Mouse (Mus musculus) small intestine, adult 2 months (tissue): ENCODE results near the gene Pcsk1n. TPM values are rescaled to one million over a fixed set of nuclear protein-coding genes. Genes with fewer than 3 reads are reported as not detected.
"Not testable (repeated sequence)": the region's sequence is repeated elsewhere in the genome, so short reads cannot be mapped to it uniquely, and the experiment has no call there.

ENCODE experiments used
- H3K27ac ChIP-seq: fragments of 200-500 bp; 2 replicates; pipeline ENCODE4 v1.5.1; 2012; ENCODE audit warnings: low read depth, low read length, control low read depth, inconsistent platforms; ENCODE audit not compliant: insufficient read depth
- H3K27me3 ChIP-seq: fragments of 200-500 bp; 2 replicates; pipeline ENCODE4 v1.6.1; 2012; ENCODE audit warnings: mild to moderate bottlenecking, moderate library complexity, low read length, inconsistent platforms; ENCODE audit not compliant: control insufficient read depth, insufficient read depth
- H3K36me3 ChIP-seq: fragments of 200-500 bp; 2 replicates; pipeline ENCODE4 v1.6.1; 2012; ENCODE audit warnings: mild to moderate bottlenecking, low read length, control low read depth, inconsistent platforms; ENCODE audit not compliant: control insufficient read depth, insufficient read depth
- H3K4me1 ChIP-seq: fragments of 200-500 bp; 2 replicates; pipeline ENCODE4 v1.6.1; 2012; ENCODE audit warnings: low read length, inconsistent platforms, mixed read lengths; ENCODE audit not compliant: control insufficient read depth, insufficient read depth, insufficient read length
- H3K4me3 ChIP-seq: fragments of 200-500 bp; 2 replicates; pipeline ENCODE4 v1.5.1; 2012; ENCODE audit warnings: low read depth, mild to moderate bottlenecking, control low read depth, inconsistent platforms, low read length, moderate library complexity
- CTCF ChIP-seq: fragments of 200-500 bp; IDR thresholded peaks from 2 replicates; pipeline ENCODE4 v1.5.1; 2012; ENCODE audit warnings: low read depth, mild to moderate bottlenecking, control low read depth, inconsistent platforms, low read length, moderate library complexity, mixed read lengths; ENCODE audit not compliant: insufficient replicate concordance, insufficient read length; ENCODE audit errors: extremely low read depth
- POLR2A ChIP-seq: fragments of 200-500 bp; IDR thresholded peaks from 2 replicates; pipeline ENCODE4 v1.6.1; 2012; ENCODE audit warnings: low read depth, mild to moderate bottlenecking, control low read depth, inconsistent platforms, low read length, moderate library complexity
- WGBS: fragments of 180-500 bp; shearing (Covaris S2); methylation state at CpG from one replicate; pipeline ENCODE4 v1.1.7; 2018; 5-methylcytosine and 5-hydroxymethylcytosine counted together
- polyA plus RNA-seq: library from polyadenylated mRNA; depleted of rRNA; stranded (reverse); fragments of >200 nt; gene quantifications from 2 replicates; pipeline ENCODE4 v1.2.3, GENCODE M21; 2012

Pcsk1n gene
- polyA plus RNA-seq, 1 experiment: 21.1 TPM

DNA sequence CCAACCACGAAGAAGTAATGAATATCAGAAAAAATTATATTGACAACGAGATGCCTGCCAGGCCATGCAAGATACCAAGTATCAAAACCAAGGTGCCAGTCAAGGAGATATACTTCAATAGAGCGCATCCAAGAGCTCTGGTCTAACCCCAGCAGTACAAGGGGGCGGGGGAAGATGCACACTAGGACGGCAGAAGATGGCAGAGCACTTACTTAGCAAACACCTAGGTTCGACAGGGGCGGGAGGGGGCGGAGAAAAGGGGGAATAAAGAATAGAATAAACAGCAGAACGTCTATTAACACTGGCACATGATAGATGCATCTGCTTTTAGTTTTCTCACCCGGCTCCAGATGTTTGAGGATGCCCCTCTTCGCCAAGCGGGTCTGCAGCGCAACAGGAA is 21.4 kb upstream of the Pcsk1n start:
- Histone ChIP-seq H3K36me3 (peaks cover 12% of the 10 kb centered on the region), H3K27me3 (no peaks in the 10 kb centered on the region), H3K4me1 (no peaks in the 10 kb centered on the region), H3K4me3 (peak overlapping the region; percentile 99), H3K27ac (peak overlapping the region; percentile 99; the same call in 1 of the 2 replicates)
- 23% methylated on average over 13 of the region's 13 CpGs for WGBS
- TF ChIP-seq POLR2A (no peak), CTCF (no peak)

DNA sequence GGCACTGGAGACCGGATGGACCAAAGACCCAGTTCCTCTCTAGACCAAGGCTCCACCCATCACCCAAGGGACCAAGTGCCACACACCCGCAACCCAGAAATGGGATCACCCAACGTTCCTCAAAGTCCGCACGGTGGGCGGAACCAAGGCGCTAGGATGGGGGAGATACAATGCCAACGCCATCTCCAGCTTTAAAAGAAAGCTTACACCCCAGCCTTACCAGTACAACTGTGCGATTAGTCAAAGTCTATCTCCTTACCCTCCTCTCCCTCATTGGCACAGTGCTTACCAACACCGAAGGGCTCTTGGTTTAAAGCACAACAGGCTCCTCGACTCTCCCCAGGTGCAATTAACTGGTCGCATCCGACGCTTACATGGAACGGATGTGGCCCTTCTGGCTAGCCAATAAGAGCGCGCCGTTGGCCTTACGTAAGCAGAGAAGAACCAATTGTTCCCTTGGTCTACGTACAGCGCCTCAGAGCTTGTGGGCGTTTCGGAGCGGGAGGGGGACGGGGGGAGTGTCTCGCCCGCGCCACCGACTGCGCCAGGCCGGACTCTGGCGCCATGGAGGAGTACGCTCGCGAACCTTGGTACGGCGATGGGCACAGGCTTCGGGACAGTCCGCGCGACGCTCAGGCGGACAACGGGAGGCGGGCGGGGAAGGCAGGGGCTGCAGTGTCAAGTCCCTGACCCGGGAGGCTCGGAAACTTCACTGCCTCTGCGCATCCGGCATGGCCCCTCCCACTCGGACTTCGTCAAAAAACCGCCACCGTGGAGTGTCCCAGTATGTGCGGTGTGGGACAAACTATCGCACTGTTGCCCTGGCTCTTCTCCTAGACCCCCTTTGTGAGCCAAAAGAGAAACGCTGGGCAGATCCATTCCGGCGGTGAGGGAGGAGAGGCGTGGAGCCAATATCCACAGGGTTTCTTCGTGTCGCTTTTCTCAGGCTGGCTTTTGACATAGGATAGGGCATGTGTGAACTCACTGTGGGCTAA is 20.4 kb upstream of the Pcsk1n start, which contains the start of the genes Pqbp1 and Timm17b:
Gene Pqbp1, minus strand, starts transcription at position 390 of the 995 bp plus-strand sequence.
Gene Timm17b, plus strand, starts transcription at position 478 of the 995 bp plus-strand sequence.
- no peaks in the 10 kb centered on the region for H3K27me3 ChIP-seq
- TF ChIP-seq POLR2A: peak; percentile 14; the same call in 1 of the 2 replicates
- TF ChIP-seq CTCF: no peak
- H3K27ac ChIP-seq: peak within 1 kb of the TSS; percentile 99
- peak within 1 kb of the TSS; percentile 99 for H3K4me3 ChIP-seq
- peaks cover 10% of the 10 kb centered on the region for H3K36me3 ChIP-seq
- 16% methylated on average over 62 of the region's 62 CpGs for WGBS
- H3K4me1 ChIP-seq: no peaks in the 10 kb centered on the region

- no peaks in the 10 kb centered on the region for H3K4me1 ChIP-seq
- H3K36me3 ChIP-seq: peaks cover 5% of the 10 kb centered on the region; the same call in 1 of the 2 replicates
- TF ChIP-seq POLR2A (no peak), CTCF (no peak)
- H3K27me3 ChIP-seq: no peaks in the 10 kb centered on the region
- no peak overlapping the region for H3K27ac ChIP-seq
- 91% methylated on average over 5 of the region's 5 CpGs for WGBS
- no peak overlapping the region for H3K4me3 ChIP-seq
These were observed 15.2 kb upstream of the Pcsk1n start for GRCm38 (mm10) chrX:7904441-7904840.

DNA sequence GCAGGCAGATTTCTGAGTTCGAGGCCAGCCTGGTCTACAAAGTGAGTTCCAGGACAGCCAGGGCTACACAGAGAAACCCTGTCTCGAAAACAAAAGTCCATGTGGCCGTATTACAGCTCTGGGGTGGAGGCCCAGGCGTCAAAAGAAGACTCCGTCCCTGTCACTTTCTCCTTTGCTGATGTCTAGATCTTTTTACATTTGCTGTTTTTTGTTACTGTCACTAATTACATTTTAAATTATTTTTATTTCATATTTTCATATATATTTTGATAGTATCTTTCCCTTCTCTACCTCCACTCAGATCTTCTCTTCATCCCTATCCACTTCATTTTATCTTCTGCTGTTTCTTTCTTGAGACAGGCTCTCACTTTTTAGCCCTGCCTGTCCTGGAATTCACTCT is 11.9 kb upstream of the Pcsk1n start, which contains the start of gene Gm10491:
Gene Gm10491, minus strand, starts transcription at position 101 of the 400 bp plus-strand sequence.
- H3K4me1 ChIP-seq: no peaks in the 10 kb centered on the region
- H3K27me3 ChIP-seq: no peaks in the 10 kb centered on the region
- H3K36me3 ChIP-seq: peaks cover 5% of the 10 kb centered on the region; the same call in 1 of the 2 replicates
- TF ChIP-seq CTCF (no peak), POLR2A (no peak)
- H3K4me3 ChIP-seq: no peak within 1 kb of the TSS
- WGBS: 88% methylated on average over 5 of the region's 5 CpGs
- no peak within 1 kb of the TSS for H3K27ac ChIP-seq

DNA sequence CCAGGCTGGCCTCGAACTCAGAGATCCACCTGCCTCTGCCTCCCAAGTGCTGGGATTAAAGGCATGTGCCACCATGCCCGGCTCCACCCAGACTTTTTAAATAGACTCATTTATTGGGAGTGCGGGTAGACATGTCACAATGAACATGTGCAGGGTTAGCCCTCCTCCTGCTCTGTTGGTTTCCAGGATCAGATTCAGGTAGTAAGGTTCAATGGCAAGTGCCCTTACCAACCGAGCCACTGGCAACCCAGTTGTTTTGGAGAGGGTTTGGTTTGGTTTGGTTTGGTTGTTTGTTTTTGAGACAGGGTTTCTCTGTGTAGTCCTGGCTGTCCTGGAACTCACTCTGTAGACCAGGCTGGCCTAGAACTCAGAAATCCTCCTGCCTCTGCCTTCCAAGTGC is 10.4 kb upstream of the Pcsk1n start, which contains the start of gene Gm10490:
Gene Gm10490, plus strand, starts transcription at position 301 of the 400 bp plus-strand sequence.
- H3K4me3 ChIP-seq, H3K27ac ChIP-seq, H3K4me1 ChIP-seq, H3K27me3 ChIP-seq, H3K36me3 ChIP-seq: not testable (repeated sequence)
- 82% methylated on average over 4 of the region's 4 CpGs for WGBS

- TF ChIP-seq POLR2A: no peak
- no peak for TF ChIP-seq CTCF
- Histone ChIP-seq H3K27me3 (no peaks in the 10 kb centered on the region), H3K4me3 (no peak overlapping the region), H3K27ac (no peak overlapping the region), H3K36me3 (peaks cover 3% of the 10 kb centered on the region; the same call in 1 of the 2 replicates), H3K4me1 (no peaks in the 10 kb centered on the region)
- WGBS: 34% methylated on average over 6 of the region's 6 CpGs
These were observed 9.1 kb upstream of the Pcsk1n start for GRCm38 (mm10) chrX:7910473-7910872.

DNA sequence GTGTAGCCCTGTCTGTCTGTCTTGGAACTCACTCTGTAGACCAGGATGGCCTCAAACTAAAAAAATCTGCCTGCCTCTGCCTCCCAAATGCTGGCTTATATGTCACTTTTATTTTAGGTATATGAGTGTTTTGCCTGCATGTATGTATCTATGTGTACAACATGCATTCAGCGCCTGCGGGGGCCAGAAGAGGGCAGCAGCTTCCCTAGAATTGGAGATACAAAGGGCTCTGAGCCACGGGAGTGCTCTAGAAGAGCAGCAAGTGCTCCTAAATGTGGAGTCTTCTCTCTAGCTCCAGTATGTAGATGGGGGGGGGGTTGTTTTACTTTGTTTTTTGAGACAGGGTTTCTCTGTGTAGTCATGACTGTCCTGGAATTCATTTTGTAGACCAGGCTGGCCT is 4.0 kb upstream of the Pcsk1n start:
- H3K4me1 ChIP-seq, H3K27ac ChIP-seq, H3K36me3 ChIP-seq, H3K27me3 ChIP-seq, H3K4me3 ChIP-seq: not testable (repeated sequence)
- WGBS: 16% methylated on average over 3 of the region's 3 CpGs

DNA sequence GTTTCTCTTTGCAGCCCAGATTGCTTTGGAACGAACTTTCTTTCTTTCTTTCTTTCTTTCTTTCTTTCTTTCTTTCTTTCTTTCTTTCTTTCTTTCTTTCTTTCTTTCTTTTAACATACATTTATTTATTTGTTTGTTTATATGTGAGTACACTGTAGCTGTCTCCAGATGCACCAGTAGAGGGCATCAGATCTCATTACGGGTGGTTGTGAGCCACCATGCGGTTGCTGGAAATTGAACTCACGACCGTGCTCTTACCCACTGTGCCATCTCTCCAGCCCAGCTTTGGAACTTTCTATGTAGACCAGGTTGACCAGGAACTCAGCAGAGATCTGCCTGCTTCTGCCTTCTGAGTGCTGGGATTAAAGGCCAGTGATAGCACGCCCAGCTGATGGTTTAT is 1.7 kb upstream of the Pcsk1n start:
- H3K27me3 ChIP-seq: peaks cover 18% of the 10 kb centered on the region; the same call in 1 of the 2 replicates
- whole genome bisulfite sequencing: 72% methylated on average over 6 of the region's 6 CpGs

More for the DNA sequence above, 1.7 kb upstream of the Pcsk1n start:
- H3K36me3 ChIP-seq, H3K4me3 ChIP-seq, H3K27ac ChIP-seq, H3K4me1 ChIP-seq: not testable (repeated sequence)
